Mouse (Mus musculus): Measurements from ENCODE around the gene Ces1b. TPM values are rescaled to one million over a fixed set of nuclear protein-coding genes. Genes with fewer than 3 reads are reported as not detected.

Ces1b gene
- polyA plus RNA-seq, 1 experiment from 2014 or later = not detected

DNA sequence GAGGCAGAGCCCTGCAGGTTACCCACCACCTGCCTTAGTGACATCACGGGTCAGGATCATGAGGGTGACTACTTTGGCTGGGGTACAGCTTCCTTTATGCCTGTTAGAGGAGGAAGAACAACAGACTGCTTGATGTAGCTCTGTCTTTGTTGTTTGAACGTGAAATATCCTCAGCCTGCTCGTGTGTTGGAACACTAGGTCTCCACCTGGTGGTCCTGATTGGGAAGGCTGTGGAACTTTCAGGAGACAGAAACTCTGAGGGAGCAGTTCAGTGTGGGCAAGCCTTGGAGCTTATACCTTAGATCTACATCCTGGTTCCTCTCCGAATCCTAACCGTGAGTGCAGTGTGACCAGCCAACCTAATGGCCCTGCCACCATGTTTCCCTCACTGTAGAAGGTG is 58.1 kb downstream of the Ces1b start:
- H3K9ac ChIP-seq (ENCODE audit: low read depth, low read length) = no peak overlapping the region
- 70% methylated on average over 5 of the region's 5 CpGs for WGBS
- ATAC-seq (ENCODE audit: low FRiP score, low TSS enrichment) = no peak

DNA sequence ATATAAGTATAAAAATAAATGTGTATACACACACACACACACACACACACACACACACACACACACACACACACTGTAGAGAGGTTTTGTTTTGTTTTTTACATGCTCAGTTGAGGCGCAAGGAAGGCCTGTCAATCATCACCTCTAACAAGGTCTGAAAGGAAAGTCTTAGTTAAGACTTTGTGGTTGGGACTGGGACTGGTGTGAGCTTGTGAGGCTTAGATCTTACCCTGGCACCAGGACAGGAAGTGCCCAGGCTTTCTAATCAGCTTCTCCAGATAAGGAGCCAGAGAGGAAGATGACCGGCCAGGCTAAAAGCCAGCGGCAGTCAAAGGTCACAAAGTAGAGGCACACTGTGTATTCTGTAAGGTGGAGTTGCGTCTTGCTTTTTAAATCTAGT is 65.5 kb downstream of the Ces1b start:
- Histone ChIP-seq H3K9ac (ENCODE audit: low read depth, low read length) (no peak overlapping the region), H3K27ac (ENCODE audit: low read depth, low read length) (no peak overlapping the region), H3K36me3 (ENCODE audit: control insufficient read depth, insufficient read depth, low read length) (no peaks in the 10 kb centered on the region), H3K9me3 (ENCODE audit: control insufficient read depth, low read length) (no peaks in the 10 kb centered on the region), H3K4me2 (replicated peaks; ENCODE audit: low read depth, low read length) (no peak overlapping the region), H3K27me3 (ENCODE audit: control insufficient read depth, insufficient read depth, low read length) (no peaks in the 10 kb centered on the region), H3K4me3 (ENCODE audit: low read length) (no peak overlapping the region), H3K4me1 (ENCODE audit: control insufficient read depth, insufficient read depth, low read length) (no peaks in the 10 kb centered on the region)
- ATAC-seq (ENCODE audit: low FRiP score, low TSS enrichment) = no peak
- 81% methylated on average over 4 of the region's 4 CpGs for WGBS

More for the DNA sequence above, 58.1 kb downstream of the Ces1b start:
- Histone ChIP-seq H3K4me2 (replicated peaks; ENCODE audit: low read depth, low read length) (no peak overlapping the region), H3K4me1 (ENCODE audit: control insufficient read depth, insufficient read depth, low read length) (no peaks in the 10 kb centered on the region), H3K27me3 (ENCODE audit: control insufficient read depth, insufficient read depth, low read length) (no peaks in the 10 kb centered on the region), H3K4me3 (ENCODE audit: low read length) (no peak overlapping the region), H3K36me3 (ENCODE audit: control insufficient read depth, insufficient read depth, low read length) (no peaks in the 10 kb centered on the region), H3K27ac (ENCODE audit: low read depth, low read length) (no peak overlapping the region), H3K9me3 (ENCODE audit: control insufficient read depth, low read length) (no peaks in the 10 kb centered on the region)

DNA sequence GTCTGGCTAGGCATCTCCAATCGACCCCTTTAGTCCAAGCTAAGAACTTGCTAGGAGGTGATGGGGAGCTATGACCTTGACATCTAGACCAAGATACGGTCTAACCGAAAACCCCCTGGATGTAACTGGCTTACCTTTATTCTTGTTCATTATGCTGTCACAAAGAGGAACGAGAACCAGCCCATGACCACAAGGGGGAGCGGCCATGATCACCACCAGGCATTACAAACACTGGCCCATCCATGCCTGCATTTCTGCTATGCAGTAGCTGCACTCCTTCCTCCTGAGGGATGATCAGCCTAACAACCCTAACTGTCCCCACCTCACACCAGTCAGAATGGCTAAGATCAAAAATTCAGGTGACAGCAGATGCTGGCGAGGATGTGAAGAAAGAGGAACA is 67.6 kb downstream of the Ces1b start:
- H3K9ac ChIP-seq (ENCODE audit: low read depth, low read length) = no peak overlapping the region
- H3K27me3 ChIP-seq (ENCODE audit: control insufficient read depth, insufficient read depth, low read length) = no peaks in the 10 kb centered on the region
- H3K27ac ChIP-seq (ENCODE audit: low read depth, low read length) = no peak overlapping the region
- no peaks in the 10 kb centered on the region for H3K36me3 ChIP-seq (ENCODE audit: control insufficient read depth, insufficient read depth, low read length)
- no peak overlapping the region for H3K4me3 ChIP-seq (ENCODE audit: low read length)
- no peaks in the 10 kb centered on the region for H3K9me3 ChIP-seq (ENCODE audit: control insufficient read depth, low read length)
- H3K4me2 ChIP-seq (replicated peaks; ENCODE audit: low read depth, low read length) = no peak overlapping the region
- H3K4me1 ChIP-seq (ENCODE audit: control insufficient read depth, insufficient read depth, low read length) = no peaks in the 10 kb centered on the region
- 76% methylated on average over 6 of the region's 6 CpGs for WGBS
- ATAC-seq (ENCODE audit: low FRiP score, low TSS enrichment) = no peak

DNA sequence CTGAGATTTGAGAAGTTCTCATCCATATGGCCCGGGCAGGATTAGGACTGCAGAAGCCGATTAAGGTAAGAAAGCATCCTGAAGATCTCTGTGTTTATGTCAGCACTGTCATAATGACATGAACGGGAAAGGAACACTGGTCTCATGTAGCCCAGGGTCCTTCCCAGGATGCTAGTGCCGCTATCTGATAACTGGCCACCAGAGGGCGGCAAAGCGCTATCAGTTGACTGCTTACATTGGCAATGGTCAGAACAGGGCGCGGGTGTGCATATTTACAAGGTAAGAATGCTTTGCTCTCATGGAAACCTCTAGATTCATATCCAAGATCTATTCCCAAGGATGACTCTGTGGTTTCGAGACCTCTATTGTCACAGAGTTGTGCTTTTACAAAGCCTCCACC is 68.4 kb downstream of the Ces1b start:
- peak; percentile 82 for ATAC-seq (ENCODE audit: low FRiP score, low TSS enrichment)
- H3K4me2 ChIP-seq (replicated peaks; ENCODE audit: low read depth, low read length) = no peak overlapping the region
- no peak overlapping the region for H3K4me3 ChIP-seq (ENCODE audit: low read length)
- 8% methylated on average over 9 of the region's 9 CpGs for WGBS
- H3K9ac ChIP-seq (ENCODE audit: low read depth, low read length) = no peak overlapping the region
- H3K4me1 ChIP-seq (ENCODE audit: control insufficient read depth, insufficient read depth, low read length) = no peaks in the 10 kb centered on the region
- H3K9me3 ChIP-seq (ENCODE audit: control insufficient read depth, low read length) = no peaks in the 10 kb centered on the region
- no peaks in the 10 kb centered on the region for H3K27me3 ChIP-seq (ENCODE audit: control insufficient read depth, insufficient read depth, low read length)
- no peak overlapping the region for H3K27ac ChIP-seq (ENCODE audit: low read depth, low read length)
- no peaks in the 10 kb centered on the region for H3K36me3 ChIP-seq (ENCODE audit: control insufficient read depth, insufficient read depth, low read length)

DNA sequence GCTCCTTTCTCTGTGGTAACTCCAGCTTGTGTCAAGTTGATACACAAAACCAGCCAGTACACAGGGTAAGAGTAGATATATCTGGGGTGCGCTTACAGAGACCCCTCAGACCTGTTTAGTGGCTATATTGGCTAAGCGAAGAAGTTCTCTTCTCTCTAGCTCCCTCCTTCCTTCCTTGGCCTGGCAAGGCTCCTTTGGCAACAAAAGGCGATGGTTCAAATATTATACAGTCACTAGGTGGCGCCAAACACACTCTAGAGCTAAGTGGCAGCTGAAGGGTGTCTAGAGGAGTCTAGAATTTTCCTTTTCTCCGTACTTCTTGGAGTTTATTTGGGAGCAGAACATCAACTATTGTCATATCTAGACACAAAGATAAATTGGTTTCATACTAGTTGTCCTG is 69.5 kb downstream of the Ces1b start:
- Histone ChIP-seq H3K4me3 (ENCODE audit: low read length) (no peak overlapping the region), H3K4me1 (ENCODE audit: control insufficient read depth, insufficient read depth, low read length) (no peaks in the 10 kb centered on the region), H3K27me3 (ENCODE audit: control insufficient read depth, insufficient read depth, low read length) (no peaks in the 10 kb centered on the region), H3K27ac (ENCODE audit: low read depth, low read length) (no peak overlapping the region), H3K9me3 (ENCODE audit: control insufficient read depth, low read length) (no peaks in the 10 kb centered on the region), H3K36me3 (ENCODE audit: control insufficient read depth, insufficient read depth, low read length) (no peaks in the 10 kb centered on the region), H3K4me2 (replicated peaks; ENCODE audit: low read depth, low read length) (no peak overlapping the region), H3K9ac (ENCODE audit: low read depth, low read length) (no peak overlapping the region)
- ATAC-seq (ENCODE audit: low FRiP score, low TSS enrichment) = no peak
- WGBS = 36% methylated on average over 5 of the region's 5 CpGs

Other genes with a start within 250 kb of the Ces1b start
- 4.0 and 7.0 TPM in 2 replicates for gene Lpcat2, start 224.7 kb downstream of the Ces1b start, polyA plus RNA-seq (2014; fragmentation: Nextera tagmentation; extraction: Ambion mirVana)
- 0.20 and 0.72 TPM in 2 replicates for gene Capns2, start 178.6 kb downstream of the Ces1b start, polyA plus RNA-seq (2014; fragmentation: Nextera tagmentation; extraction: Ambion mirVana)
- 0.03 TPM in 1 of 2 replicates, not detected in the other for gene Slc6a2, start 119.9 kb downstream of the Ces1b start, polyA plus RNA-seq (2014; fragmentation: Nextera tagmentation; extraction: Ambion mirVana)
- not detected in 2 replicates for gene Ces1a, start 31.8 kb downstream of the Ces1b start, polyA plus RNA-seq (2014; fragmentation: Nextera tagmentation; extraction: Ambion mirVana)
- gene Ces1c, start 51.3 kb upstream of the Ces1b start, polyA plus RNA-seq (2014; fragmentation: Nextera tagmentation; extraction: Ambion mirVana) = not detected in 2 replicates
- gene Ces1d, start 117.8 kb upstream of the Ces1b start, polyA plus RNA-seq (2014; fragmentation: Nextera tagmentation; extraction: Ambion mirVana) = 0.14 TPM in 1 of 2 replicates, not detected in the other
- gene Ces1e, start 149.6 kb upstream of the Ces1b start, polyA plus RNA-seq (2014; fragmentation: Nextera tagmentation; extraction: Ambion mirVana) = not detected in 2 replicates
- gene Ces1f, start 199.7 kb upstream of the Ces1b start, polyA plus RNA-seq (2014; fragmentation: Nextera tagmentation; extraction: Ambion mirVana) = not detected in 2 replicates